Mouse (Mus musculus) stomach, adult 2 months (tissue): ENCODE measurements around the gene Olfr965. TPM values are rescaled to one million over a fixed set of nuclear protein-coding genes. Genes with fewer than 3 reads are reported as not detected.

Experiments used
- polyA plus RNA-seq: library from polyadenylated mRNA; depleted of rRNA; stranded (reverse); fragments of >200 nt; gene quantifications from 2 replicates; pipeline ENCODE4 v1.2.3, GENCODE M21; 2012; rRNA removed

Gene Olfr965
- not detected in 2 replicates for polyA plus RNA-seq

GRCm38 (mm10) chr9:39711053-39711452, at the start of gene Olfr965:
Gene Olfr965 (plus strand): TSS chr9:39711353.

GRCm38 (mm10) chr9:39666905-39667304, 44.2 kb upstream of the Olfr965 start, which contains the start of gene Olfr963:
Gene Olfr963 (plus strand): TSS chr9:39667205.

GRCm38 (mm10) chr9:39707017-39707416, 4.1 kb upstream of the Olfr965 start, which contains the start of gene Olfr149:
Gene Olfr149 (minus strand): TSS chr9:39707117.

GRCm38 (mm10) chr9:39730678-39731077, 19.5 kb downstream of the Olfr965 start, which contains the start of gene Olfr150:
Gene Olfr150 (plus strand): TSS chr9:39730978.

GRCm38 (mm10) chr9:39745949-39746348, 34.8 kb downstream of the Olfr965 start, which contains the start of gene Olfr967:
Gene Olfr967 (plus strand): TSS chr9:39746249.

Other genes with a start within 250 kb of the Olfr965 start
- not detected in 2 replicates for gene Olfr955, start 239.4 kb upstream of the Olfr965 start, polyA plus RNA-seq
- gene Olfr44, start 217.4 kb upstream of the Olfr965 start, polyA plus RNA-seq, result not detected in 2 replicates
- not detected in 2 replicates for gene Olfr957, start 195.5 kb upstream of the Olfr965 start, polyA plus RNA-seq
- not detected in 2 replicates for gene Olfr958, start 157.3 kb upstream of the Olfr965 start, polyA plus RNA-seq
- gene Olfr959, start 135.8 kb upstream of the Olfr965 start, polyA plus RNA-seq, result not detected in 2 replicates
- 0.84 and 3.4 TPM in 2 replicates for gene AW551984, start 107.0 kb upstream of the Olfr965 start, polyA plus RNA-seq
- not detected in 2 replicates for gene Olfr148, start 100.7 kb upstream of the Olfr965 start, polyA plus RNA-seq
- gene Olfr960, start 90.0 kb upstream of the Olfr965 start, polyA plus RNA-seq, result not detected in 2 replicates
- not detected in 2 replicates for gene Olfr961, start 66.3 kb upstream of the Olfr965 start, polyA plus RNA-seq
- gene Olfr963, start 44.1 kb upstream of the Olfr965 start, polyA plus RNA-seq, result not detected in 2 replicates
- gene Olfr149, start 4.2 kb upstream of the Olfr965 start, polyA plus RNA-seq, result not detected in 2 replicates
- gene Olfr150, start 19.6 kb downstream of the Olfr965 start, polyA plus RNA-seq, result not detected in 2 replicates
- gene Olfr967, start 34.9 kb downstream of the Olfr965 start, polyA plus RNA-seq, result not detected in 2 replicates
- not detected in 2 replicates for gene Olfr968, start 71.9 kb downstream of the Olfr965 start, polyA plus RNA-seq
- not detected in 2 replicates for gene Olfr969, start 79.6 kb downstream of the Olfr965 start, polyA plus RNA-seq
- gene Olfr970, start 97.5 kb downstream of the Olfr965 start, polyA plus RNA-seq, result not detected in 2 replicates
- gene Olfr971, start 125.5 kb downstream of the Olfr965 start, polyA plus RNA-seq, result not detected in 2 replicates
- not detected in 2 replicates for gene Olfr972, start 155.1 kb downstream of the Olfr965 start, polyA plus RNA-seq
- gene Olfr229, start 196.0 kb downstream of the Olfr965 start, polyA plus RNA-seq, result not detected in 2 replicates
- not detected in 2 replicates for gene Olfr974, start 226.1 kb downstream of the Olfr965 start, polyA plus RNA-seq
- 0.04 TPM in 1 of 2 replicates, not detected in the other for gene Olfr975, start 240.7 kb downstream of the Olfr965 start, polyA plus RNA-seq
- gene Olfr976, start 249.8 kb downstream of the Olfr965 start, polyA plus RNA-seq, result not detected in 2 replicates